Mouse (Mus musculus) left cerebral cortex, adult 8-10 months (tissue): ENCODE measurements around the gene Sars2. TPM values are rescaled to one million over a fixed set of nuclear protein-coding genes. Genes with fewer than 3 reads are reported as not detected.

Experiments used
- DNase-seq, 2 experiments: peaks; one replicate each; pipeline ENCODE4 v3.0.0; 2022; ENCODE audit warnings: low spot score in 2 of 2
- total RNA-seq, 4 experiments: library from RNA; stranded (reverse); gene quantifications; 2 replicates each; pipeline ENCODE4 v1.2.4; 2022

Sars2 gene
- total RNA-seq, 4 experiments from 2014 or later = 11.5 to 15.7 (median 13.9) TPM

GRCm38 (mm10) chr7:28726600-28726999, 15.2 kb upstream of the Sars2 start:
- peak; percentile 59 to 81 for DNase-seq

GRCm38 (mm10) chr7:28727649-28728340, 14.0 kb upstream of the Sars2 start:
- peak in 1 of 2 experiments; percentile 54 for DNase-seq

GRCm38 (mm10) chr7:28732341-28733142, 9.2 kb upstream of the Sars2 start:
- no peak for DNase-seq

DNA sequence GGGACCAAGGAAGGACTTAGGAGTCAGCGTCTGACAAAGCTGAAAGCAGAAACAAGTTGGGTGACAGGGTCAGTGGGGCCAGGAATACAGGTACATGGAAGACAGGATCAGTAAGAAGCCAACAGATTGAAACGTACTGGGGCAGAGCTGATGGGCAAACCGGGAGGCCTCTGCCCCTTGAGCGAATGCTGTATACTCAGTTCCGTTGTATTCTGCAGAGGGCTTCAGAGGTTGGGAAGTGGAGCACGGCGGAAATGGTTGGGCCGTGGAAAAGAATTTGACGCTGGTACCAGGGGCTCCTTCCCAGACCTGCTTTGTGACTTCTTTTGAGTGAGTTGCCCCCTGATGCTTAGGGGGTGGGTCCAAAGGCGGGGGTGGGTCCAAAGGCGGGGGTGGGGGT, 8.6 kb upstream of the Sars2 start:
- no peak for DNase-seq

GRCm38 (mm10) chr7:28735701-28736100, 6.1 kb upstream of the Sars2 start:
- no peak for DNase-seq

DNA sequence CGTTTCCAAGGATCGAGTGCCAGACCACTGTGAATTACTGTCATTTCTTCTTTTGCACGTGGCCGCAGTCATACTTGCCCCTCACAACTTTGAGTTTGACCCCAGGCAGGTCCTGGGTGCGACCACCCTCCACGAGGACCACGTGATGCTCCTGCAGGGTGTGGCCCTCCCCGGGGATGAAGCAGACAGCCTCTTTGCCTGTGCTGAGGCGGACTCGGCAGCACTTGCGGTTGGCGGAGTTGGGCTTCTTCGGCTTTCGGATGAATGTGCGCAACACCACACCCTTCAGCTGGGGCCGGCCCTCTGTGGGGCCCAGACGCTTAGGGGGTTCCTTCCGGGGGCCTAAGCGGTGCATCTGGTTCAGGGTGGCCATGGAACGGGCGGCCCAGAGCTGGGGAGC, 2.0 kb upstream of the Sars2 start:
- DNase-seq = no peak

- no peak for DNase-seq
Observed at GRCm38 (mm10) chr7:28740949-28741348, 843 bp upstream of the Sars2 start.

GRCm38 (mm10) chr7:28741368-28741708, 454 bp upstream of the Sars2 start:
- DNase-seq = no peak

DNA sequence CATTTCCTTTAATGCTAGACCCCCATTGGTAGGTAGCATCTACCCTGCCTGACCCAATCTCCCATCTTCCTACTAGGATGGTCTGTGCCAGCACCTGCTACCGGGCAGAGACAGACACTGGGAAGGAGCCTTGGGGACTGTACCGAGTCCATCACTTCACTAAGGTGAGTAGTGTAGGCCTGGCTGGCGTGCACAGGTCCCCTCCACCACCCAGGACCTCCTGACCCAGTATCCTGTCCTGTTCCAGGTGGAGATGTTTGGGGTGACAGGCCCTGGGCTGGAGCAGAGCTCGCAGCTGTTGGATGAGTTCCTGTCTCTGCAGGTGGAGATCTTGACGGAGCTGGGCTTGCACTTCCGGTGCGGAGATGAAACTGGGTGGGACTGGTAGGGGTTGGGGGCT, 8.1 kb downstream of the Sars2 start:
- DNase-seq = no peak

- no peak for DNase-seq
Observed at GRCm38 (mm10) chr7:28756079-28756478, 14.3 kb downstream of the Sars2 start, which contains the start of gene Ccer2. Gene Ccer2 (plus strand): TSS chr7:28756174.

DNA sequence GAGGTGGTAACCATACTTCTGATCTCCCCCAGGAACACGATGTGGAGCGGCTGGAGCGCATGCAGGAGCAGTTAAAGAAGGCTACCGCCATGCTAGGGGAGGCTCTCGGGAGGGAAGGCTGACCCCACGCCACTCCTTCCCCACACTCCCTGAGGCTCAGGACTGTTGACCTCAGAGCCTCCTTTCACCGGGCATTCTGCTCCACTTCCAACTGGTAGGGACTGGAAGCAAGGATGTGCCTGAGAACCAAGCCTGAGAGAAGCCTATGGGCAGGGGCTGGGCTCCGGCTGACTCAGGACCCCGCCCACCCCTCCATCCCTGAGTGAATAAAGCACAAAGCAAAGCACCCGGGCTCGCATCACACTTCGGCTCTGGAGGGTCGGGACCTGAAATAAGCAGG, 16.8 kb downstream of the Sars2 start:
- DNase-seq = no peak

DNA sequence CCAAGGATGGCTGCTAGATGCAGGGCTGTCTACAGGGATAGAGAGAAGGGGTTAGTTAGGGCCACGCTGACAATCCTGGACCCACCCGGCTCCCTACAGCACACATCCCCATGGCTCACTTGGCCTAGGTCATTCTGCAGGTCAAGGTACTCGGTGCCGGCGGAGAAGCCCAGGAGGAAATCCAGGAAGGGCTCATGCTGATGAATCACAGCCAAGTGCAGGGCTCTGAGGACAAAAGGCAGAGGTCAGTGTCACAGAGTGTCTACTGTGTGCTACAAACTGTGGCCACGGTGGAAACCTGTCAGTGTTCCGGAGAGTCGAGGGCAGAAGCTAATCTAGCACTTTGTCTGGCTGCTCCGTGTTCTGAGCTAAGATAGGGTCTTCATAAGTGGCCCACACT, 20.1 kb downstream of the Sars2 start:
- DNase-seq = no peak

DNA sequence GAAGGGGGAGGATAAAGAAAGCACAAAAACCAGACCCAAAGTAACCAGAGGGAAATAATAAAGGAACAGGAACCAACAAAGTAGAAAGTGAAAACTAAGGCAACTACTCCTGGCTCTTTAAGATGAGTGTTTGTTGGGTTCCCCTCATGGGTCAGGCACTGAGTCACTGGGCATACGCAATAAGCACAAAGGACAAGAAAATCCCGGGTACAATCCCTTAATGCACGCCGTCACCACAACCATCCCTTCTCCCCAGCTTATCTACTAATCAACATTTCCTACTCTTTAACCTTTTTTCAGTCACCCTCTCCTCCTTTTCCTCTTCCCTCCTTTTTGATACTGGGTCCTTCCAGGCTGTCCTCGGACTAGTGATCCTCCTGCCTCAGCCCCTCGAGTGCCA, 23.4 kb downstream of the Sars2 start:
- DNase-seq = no peak

GRCm38 (mm10) chr7:28766173-28766879, 24.5 kb downstream of the Sars2 start, which contains the start of gene Sirt2:
Gene Sirt2 (plus strand): TSS chr7:28766735.
- DNase-seq = peak; percentile 95 to 98

DNA sequence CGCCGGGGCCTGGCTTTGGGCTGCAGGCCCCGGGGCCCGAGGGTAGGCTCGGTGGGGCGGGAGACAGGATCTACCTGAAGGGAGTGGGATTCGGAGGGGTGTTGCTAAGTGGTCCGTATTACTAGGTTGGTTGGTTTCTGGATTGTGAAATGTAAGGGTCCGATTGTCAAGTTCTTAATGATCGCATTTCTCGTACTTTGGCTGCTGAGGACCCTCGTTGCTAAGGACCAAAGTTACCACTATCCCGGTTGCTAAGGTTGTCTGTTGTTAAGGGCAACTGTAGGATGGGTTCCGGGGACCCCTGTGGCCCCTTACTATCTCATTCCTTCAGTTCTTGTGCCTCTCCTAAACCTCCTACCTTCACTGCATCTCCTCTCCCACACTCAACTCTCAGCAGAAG, 25.1 kb downstream of the Sars2 start:
- no peak for DNase-seq

GRCm38 (mm10) chr7:28767462-28767965, 25.7 kb downstream of the Sars2 start, which contains the start of gene Nfkbib:
Gene Nfkbib (minus strand): TSS chr7:28767512.
- DNase-seq = no peak

DNA sequence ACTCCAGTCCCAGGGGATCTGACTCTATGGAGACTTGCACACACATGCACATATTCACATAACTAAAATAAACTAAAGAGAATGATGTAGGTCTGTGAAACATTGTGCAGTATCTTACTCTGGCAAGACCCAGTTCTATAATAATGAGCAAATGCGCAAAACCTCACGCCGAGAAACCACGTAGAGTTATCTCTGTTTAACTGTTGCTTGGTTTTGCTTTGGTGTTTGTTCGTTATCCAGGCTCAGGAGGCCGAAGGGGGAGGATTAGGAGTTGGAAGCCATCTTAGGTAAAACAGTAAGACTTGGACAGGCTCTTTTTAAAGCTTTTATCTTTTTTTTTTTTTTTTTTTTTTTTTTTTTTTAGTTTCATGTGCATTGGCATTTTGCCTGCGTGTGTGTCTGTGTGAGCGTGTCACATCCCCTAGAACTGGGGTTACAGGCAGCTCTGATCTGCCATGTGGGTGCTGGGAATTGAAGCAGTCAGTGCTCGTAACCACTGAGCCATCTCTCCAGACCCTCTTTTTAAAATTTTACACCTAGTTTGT, 27.7 kb downstream of the Sars2 start:
- no peak for DNase-seq

GRCm38 (mm10) chr7:28770309-28770708, 28.5 kb downstream of the Sars2 start:
- DNase-seq = no peak

- no peak for DNase-seq
Observed at GRCm38 (mm10) chr7:28771867-28772266, 30.1 kb downstream of the Sars2 start.

GRCm38 (mm10) chr7:28773163-28773562, 31.4 kb downstream of the Sars2 start:
- no peak for DNase-seq

DNA sequence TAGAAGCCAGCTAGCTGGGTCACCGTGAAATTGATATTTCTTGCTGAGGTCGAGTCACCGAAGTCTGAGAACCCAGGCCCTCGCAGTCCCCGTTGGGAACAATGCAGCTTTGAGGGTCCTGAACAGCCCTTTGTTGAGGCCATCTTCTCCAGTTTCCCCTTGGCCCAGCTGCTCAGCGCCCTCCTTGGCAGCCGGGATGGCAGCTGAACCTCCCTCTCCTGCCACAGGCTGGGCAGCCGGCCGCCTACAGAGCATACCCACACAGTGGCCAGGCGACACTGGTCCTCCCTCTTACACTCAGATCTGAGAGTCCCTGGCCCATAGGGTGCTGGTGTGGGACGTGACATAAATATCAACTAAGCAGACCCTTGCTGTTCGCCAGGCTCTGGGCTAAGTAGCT, 32.4 kb downstream of the Sars2 start:
- no peak for DNase-seq

GRCm38 (mm10) chr7:28775129-28775528, 33.3 kb downstream of the Sars2 start:
- DNase-seq = no peak
